Mouse (Mus musculus) limb, embryonic 12.5 days (tissue): ENCODE data around the gene Vax2. TPM values are rescaled to one million over a fixed set of nuclear protein-coding genes. Genes with fewer than 3 reads are reported as not detected.
A peak's percentile ranks its signal among the peaks of the same experiment; 100 is the strongest.

Experiments used
- ATAC-seq: fragments of 200-750 bp; cut with Nextera tagmentation; 2 replicates; pipeline ENCODE4 v1.8.0; 2017; ENCODE audit warnings: low read depth, moderate TSS enrichment; ENCODE audit not compliant: insufficient number of reproducible peaks, insufficient read depth, low FRiP score, low TSS enrichment
- H3K27ac ChIP-seq: fragments of 300-500 bp; sonication (generic); 2 replicates; pipeline ENCODE4 v1.5.1; 2016; ENCODE audit warnings: mild to moderate bottlenecking, moderate library complexity
- H3K27me3 ChIP-seq: fragments of 300-500 bp; sonication (generic); 2 replicates; pipeline ENCODE4 v1.6.1; 2016; ENCODE audit warnings: mild to moderate bottlenecking, moderate library complexity
- H3K36me3 ChIP-seq: fragments of 300-500 bp; sonication (generic); 2 replicates; pipeline ENCODE4 v1.6.1; 2016; ENCODE audit warnings: mild to moderate bottlenecking, moderate library complexity
- H3K4me1 ChIP-seq: fragments of 300-500 bp; sonication (generic); replicated peaks from 2 replicates; pipeline ENCODE4 v1.6.1; 2016
- H3K4me2 ChIP-seq: fragments of 300-500 bp; sonication (generic); 2 replicates; pipeline ENCODE4 v1.6.1; 2016; ENCODE audit warnings: mild to moderate bottlenecking, moderate library complexity
- H3K4me3 ChIP-seq: fragments of 300-500 bp; sonication (generic); replicated peaks from 2 replicates; pipeline ENCODE4 v1.5.1; 2016; ENCODE audit warnings: mild to moderate bottlenecking
- H3K9ac ChIP-seq: fragments of 300-500 bp; sonication (generic); replicated peaks from 2 replicates; pipeline ENCODE4 v1.6.1; 2016; ENCODE audit warnings: mild to moderate bottlenecking, moderate library complexity
- H3K9me3 ChIP-seq: fragments of 300-500 bp; sonication (generic); 2 replicates; pipeline ENCODE4 v1.6.1; 2016; ENCODE audit warnings: mild to moderate bottlenecking, moderate library complexity
- WGBS: fragments of 180-500 bp; shearing (Covaris S2); methylation state at CpG from one replicate; pipeline ENCODE4 v1.1.7; 2016; 5-methylcytosine and 5-hydroxymethylcytosine counted together
- polyA plus RNA-seq: library from polyadenylated mRNA; unstranded; fragments of >200 nt; fragmentation: Nextera tagmentation; extraction: Ambion mirVana; gene quantifications from 2 replicates; pipeline ENCODE4 v1.2.1, GENCODE M21; 2016

The Vax2 gene
- polyA plus RNA-seq, 1 experiment from 2014 or later: 0.76 TPM

DNA sequence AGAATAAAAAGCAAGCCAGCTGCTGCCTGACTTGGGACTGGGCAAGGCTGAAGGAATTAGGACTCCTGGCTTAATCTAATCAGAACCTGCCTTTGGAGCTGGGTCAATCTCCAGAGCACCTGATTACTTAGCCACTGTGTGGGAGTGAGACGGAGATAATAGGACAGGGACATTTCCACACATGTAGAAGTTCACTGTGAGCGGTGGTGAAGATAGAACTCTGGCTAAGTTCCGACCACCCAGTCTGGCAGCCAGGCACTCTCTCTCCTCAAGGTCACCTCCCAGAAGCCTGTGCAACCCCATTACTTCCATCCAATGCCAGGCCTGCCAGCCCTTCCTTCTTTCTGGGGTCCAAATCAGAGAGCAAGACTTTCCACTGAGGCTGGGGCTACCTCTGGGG lies 55.9 kb downstream of the Vax2 start:
- H3K4me2 ChIP-seq: no peak overlapping the region
- no peak for ATAC-seq

DNA sequence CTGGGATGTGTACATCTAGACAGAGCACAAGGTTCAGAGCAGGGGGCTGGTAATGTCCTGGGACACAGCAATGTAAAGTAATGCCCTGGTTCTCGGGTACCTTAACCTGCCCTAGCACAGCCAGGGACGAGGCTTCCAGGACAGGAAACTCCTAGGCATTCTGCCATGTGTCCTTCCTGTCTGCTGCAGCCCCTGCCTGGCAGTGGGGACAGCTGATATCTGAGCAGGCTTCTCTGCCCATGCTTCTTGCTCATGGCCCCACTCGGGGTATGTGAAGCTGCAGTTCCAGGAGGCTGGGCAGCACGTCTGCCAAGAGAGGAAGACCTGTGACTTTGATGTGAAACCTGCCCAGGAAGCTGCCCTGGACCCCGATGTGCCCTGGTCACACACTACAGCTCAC lies 57.4 kb downstream of the Vax2 start:
- WGBS: 87% methylated on average over 5 of the region's 5 CpGs
- ATAC-seq: no peak
- Histone ChIP-seq H3K9me3 (no peaks in the 10 kb centered on the region), H3K27me3 (peaks cover 14% of the 10 kb centered on the region), H3K4me1 (no peaks in the 10 kb centered on the region; the same call in 1 of the 2 replicates), H3K4me3 (no peak overlapping the region), H3K9ac (no peak overlapping the region), H3K27ac (no peak overlapping the region), H3K4me2 (no peak overlapping the region), H3K36me3 (peaks cover 50% of the 10 kb centered on the region)

More for the DNA sequence above, 55.9 kb downstream of the Vax2 start:
- H3K36me3 ChIP-seq: peaks cover 36% of the 10 kb centered on the region
- WGBS: 91% methylated on average over 3 of the region's 3 CpGs
- H3K27me3 ChIP-seq: peaks cover 29% of the 10 kb centered on the region
- peaks cover 10% of the 10 kb centered on the region for H3K4me1 ChIP-seq
- no peak overlapping the region for H3K27ac ChIP-seq
- H3K4me3 ChIP-seq: no peak overlapping the region
- H3K9me3 ChIP-seq: no peaks in the 10 kb centered on the region
- no peak overlapping the region for H3K9ac ChIP-seq

DNA sequence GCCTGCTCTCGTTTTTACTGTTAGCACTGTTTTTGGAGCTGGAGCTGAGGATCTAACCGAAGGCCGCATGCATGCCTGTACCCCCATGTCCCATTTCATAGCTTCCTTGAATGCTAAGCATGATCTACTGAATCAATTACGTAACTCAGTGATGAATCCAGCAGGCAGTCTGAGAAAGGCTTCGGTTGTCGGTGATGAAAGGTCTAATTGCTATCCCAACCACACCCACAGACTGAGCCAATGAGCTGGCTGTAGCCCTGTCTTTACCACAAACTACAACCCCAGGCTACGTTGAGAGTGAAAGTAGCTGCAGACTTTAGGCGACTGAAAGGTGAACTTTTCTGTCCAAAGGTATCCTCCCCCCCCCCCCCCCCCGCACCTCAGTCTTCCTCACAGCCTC lies 63.1 kb downstream of the Vax2 start:
- Histone ChIP-seq H3K4me3 (peak overlapping the region; percentile 90), H3K9ac (peak overlapping the region; percentile 94; the same call in 1 of the 2 replicates), H3K4me1 (peaks cover 13% of the 10 kb centered on the region), H3K36me3 (peaks cover 43% of the 10 kb centered on the region), H3K27me3 (no peaks in the 10 kb centered on the region), H3K27ac (no peak overlapping the region), H3K9me3 (no peaks in the 10 kb centered on the region), H3K4me2 (peak overlapping the region; percentile 89)
- no peak for ATAC-seq
- 55% methylated on average over 8 of the region's 9 CpGs for WGBS

DNA sequence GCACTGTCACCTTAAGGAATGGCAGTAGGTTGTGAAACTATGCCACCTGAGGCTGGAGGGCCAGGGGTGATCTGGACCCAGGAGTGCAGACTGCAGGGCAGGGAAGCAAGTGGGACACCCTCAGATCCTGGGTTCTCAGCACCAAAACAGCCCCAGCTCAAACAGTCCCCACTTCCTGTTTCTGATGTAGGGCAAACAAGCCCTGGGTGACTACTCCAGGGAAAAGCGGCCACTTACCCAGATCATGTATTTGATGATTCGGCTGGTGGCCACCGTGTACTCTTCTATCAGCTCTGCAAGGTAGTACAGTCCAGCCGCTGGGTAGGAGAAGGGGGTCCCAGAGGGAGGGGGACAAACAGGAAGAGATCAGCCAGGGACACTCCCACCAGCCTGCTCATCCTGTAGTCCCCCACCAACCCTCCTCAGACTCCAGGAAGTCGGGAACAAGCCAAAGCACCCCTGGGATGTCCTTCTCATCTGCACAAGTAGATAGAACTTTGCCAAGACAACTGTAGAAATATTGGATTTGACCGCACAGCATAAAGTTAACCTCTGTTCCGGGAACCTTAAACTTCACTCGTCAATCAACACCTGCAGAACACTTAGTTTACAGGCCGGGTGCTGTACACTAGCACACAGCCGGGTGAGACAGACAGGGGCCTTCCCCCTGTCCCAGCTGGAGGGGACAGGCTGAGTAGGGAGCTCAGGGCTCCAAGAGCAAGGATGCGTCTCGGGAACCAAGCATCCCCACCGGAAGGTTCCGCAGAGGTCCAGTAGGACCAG lies 63.9 kb downstream of the Vax2 start:
- H3K9me3 ChIP-seq: no peaks in the 10 kb centered on the region
- H3K4me3 ChIP-seq: peak overlapping the region; percentile 90
- peak overlapping the region; percentile 94 for H3K9ac ChIP-seq
- H3K27me3 ChIP-seq: no peaks in the 10 kb centered on the region
- WGBS: under 1% methylated on average over 14 of the region's 14 CpGs
- H3K4me1 ChIP-seq: peaks cover 13% of the 10 kb centered on the region
- peak overlapping the region; percentile 89 for H3K4me2 ChIP-seq
- ATAC-seq: peak; percentile 32; the same call in 1 of the 2 replicates
- peak overlapping the region; percentile 76 for H3K27ac ChIP-seq
- H3K36me3 ChIP-seq: peaks cover 34% of the 10 kb centered on the region

DNA sequence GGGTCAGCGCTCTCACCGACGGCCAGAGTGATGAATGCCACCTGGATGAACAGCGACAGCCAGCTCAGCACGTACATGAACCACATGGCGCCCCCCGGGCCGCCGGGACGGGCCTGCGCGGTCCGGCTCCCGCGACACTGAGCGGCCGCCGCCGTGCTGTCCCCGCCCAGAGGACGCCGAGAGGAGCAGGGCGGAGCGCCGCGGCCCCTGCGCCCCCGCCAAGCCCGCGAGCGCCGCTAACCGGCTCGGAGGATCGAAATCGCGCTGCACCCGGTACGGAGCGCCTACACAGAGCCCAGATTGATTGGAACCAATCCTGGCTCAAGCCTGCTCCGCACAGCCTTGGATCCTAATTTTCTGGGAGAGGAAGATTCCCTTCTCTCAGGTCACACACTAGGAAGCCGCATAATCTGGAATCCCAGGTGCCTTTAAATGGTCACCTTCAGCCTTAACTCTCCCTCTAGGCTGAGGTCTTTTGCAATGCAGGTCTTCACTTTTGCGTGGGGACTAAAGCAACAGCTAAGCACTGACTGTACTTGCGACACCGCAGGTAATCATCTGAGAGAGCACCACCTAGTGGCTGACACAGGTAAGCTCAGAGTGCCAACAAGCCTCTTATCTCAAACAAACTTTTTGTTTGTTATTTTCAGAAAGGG lies 64.7 kb downstream of the Vax2 start, which contains the start of gene Tex261:
Tex261 (minus strand) TSS at position 176 of the 656 bp plus-strand sequence.
- no peaks in the 10 kb centered on the region for H3K9me3 ChIP-seq
- peaks cover 28% of the 10 kb centered on the region for H3K36me3 ChIP-seq
- peak within 1 kb of the TSS; percentile 90 for H3K4me3 ChIP-seq
- 0% methylated on average over 42 of the region's 45 CpGs for whole genome bisulfite sequencing
- peak within 1 kb of the TSS; percentile 89 for H3K4me2 ChIP-seq
- H3K27me3 ChIP-seq: no peaks in the 10 kb centered on the region
- peak within 1 kb of the TSS; percentile 94 for H3K9ac ChIP-seq
- H3K4me1 ChIP-seq: peaks cover 13% of the 10 kb centered on the region
- ATAC-seq: peak; percentile 93
- peak within 1 kb of the TSS; percentile 76 for H3K27ac ChIP-seq

DNA sequence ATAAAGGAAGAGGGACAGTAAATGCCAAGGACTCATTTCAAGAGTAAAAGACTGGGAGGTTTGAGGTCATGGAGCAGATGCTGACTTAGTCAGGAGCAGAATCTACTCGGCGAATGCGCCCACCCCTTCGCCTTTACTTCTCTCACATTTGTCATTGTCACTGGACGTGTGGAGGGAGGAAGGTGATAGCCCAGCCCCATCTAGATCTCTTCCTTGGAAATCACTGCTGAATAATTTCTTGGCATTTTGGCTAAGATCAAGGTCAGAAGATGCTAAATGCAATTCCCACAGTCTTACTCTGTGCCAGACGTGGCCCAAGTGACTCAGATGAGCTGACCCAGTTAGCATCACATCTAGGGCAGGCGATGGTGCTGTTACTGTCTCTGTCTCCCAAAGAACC lies 67.2 kb downstream of the Vax2 start:
- Histone ChIP-seq H3K9me3 (no peaks in the 10 kb centered on the region), H3K4me2 (no peak overlapping the region), H3K27me3 (no peaks in the 10 kb centered on the region), H3K4me3 (no peak overlapping the region), H3K9ac (no peak overlapping the region), H3K4me1 (peaks cover 13% of the 10 kb centered on the region), H3K27ac (no peak overlapping the region), H3K36me3 (0 out of 2 replicates have a peak, but pooled peaks cover 3% of the 10 kb centered on the region)
- 78% methylated on average over 7 of the region's 7 CpGs for WGBS
- no peak for ATAC-seq

DNA sequence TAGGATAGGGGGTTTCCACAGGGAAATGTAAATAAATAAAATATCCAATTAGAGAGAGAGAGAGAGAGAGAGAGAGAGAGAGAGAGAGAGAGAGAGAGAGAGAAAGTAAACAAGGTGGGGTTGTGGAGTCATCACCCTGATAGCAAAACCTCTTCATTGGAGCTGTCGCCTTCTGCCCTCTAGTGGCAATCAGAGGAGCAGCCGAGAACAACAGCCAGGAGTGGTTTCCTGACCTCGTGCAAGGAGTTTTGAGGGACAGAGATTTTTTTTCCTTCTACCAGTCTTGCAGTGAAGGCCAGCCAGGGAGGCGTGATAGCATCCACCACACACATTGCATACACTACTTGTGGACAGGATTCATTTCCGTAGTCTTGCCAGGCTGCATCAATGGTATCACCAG lies 68.0 kb downstream of the Vax2 start:
- H3K27me3 ChIP-seq: no peaks in the 10 kb centered on the region
- peaks cover 11% of the 10 kb centered on the region for H3K4me1 ChIP-seq
- H3K9ac ChIP-seq: no peak overlapping the region
- no peak overlapping the region for H3K4me3 ChIP-seq
- H3K9me3 ChIP-seq: no peaks in the 10 kb centered on the region
- WGBS: 7% methylated on average over 5 of the region's 5 CpGs
- no peak overlapping the region for H3K4me2 ChIP-seq
- no peaks in the 10 kb centered on the region for H3K36me3 ChIP-seq
- ATAC-seq: no peak
- no peak overlapping the region for H3K27ac ChIP-seq

DNA sequence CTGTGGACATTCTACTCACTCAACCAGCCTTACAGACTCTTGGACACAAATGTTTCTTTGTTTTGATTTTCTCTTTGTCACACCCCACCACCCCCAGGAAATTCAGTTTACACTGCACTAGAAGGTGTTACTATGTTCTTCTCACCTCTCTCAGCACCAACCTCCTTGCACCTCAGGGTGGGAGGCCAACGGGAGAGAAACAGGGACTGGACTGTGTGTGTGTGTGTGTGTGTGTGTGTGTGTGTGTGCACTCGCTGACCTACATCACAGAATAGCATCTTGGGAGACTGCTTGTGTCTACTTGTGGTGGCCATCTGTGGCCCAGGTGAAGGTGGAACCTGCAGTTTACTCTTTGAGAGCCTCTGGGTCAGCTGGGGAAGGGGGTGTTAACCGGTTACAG lies 75.4 kb downstream of the Vax2 start:
- Histone ChIP-seq H3K36me3 (no peaks in the 10 kb centered on the region), H3K4me3 (no peak overlapping the region), H3K4me2 (no peak overlapping the region), H3K9ac (no peak overlapping the region), H3K27me3 (peaks cover 6% of the 10 kb centered on the region; the same call in 1 of the 2 replicates), H3K4me1 (no peaks in the 10 kb centered on the region), H3K9me3 (no peaks in the 10 kb centered on the region), H3K27ac (no peak overlapping the region)
- no peak for ATAC-seq
- WGBS: 74% methylated on average over 3 of the region's 3 CpGs

Other genes with a start within 250 kb of the Vax2 start
- gene Dguok, start 204.3 kb upstream of the Vax2 start, polyA plus RNA-seq: 77.8 and 82.5 TPM in 2 replicates
- gene Actg2, start 175.0 kb upstream of the Vax2 start, polyA plus RNA-seq: 1.2 and 1.4 TPM in 2 replicates
- gene Stambp, start 138.5 kb upstream of the Vax2 start, polyA plus RNA-seq: 19.2 and 19.4 TPM in 2 replicates
- not detected in 2 replicates for gene Clec4f, start 55.1 kb upstream of the Vax2 start, polyA plus RNA-seq
- not detected in 2 replicates for gene Cd207, start 33.4 kb upstream of the Vax2 start, polyA plus RNA-seq
- gene Atp6v1b1, start 31.7 kb downstream of the Vax2 start, polyA plus RNA-seq: not detected in 2 replicates
- 0.23 and 0.25 TPM in 2 replicates for gene Ankrd53, start 51.4 kb downstream of the Vax2 start, polyA plus RNA-seq
- 76.9 and 79.9 TPM in 2 replicates for gene Tex261, start 64.5 kb downstream of the Vax2 start, polyA plus RNA-seq
- 35.3 and 36.8 TPM in 2 replicates for gene Nagk, start 83.7 kb downstream of the Vax2 start, polyA plus RNA-seq
- 16.6 and 19.2 TPM in 2 replicates for gene Paip2b, start 120.5 kb downstream of the Vax2 start, polyA plus RNA-seq
- gene Zfp638, start 155.8 kb downstream of the Vax2 start, polyA plus RNA-seq: 81.7 and 82.8 TPM in 2 replicates